Mouse (Mus musculus) hindbrain, embryonic 11.5 days (tissue): Measurements from ENCODE around the gene Elmod3. TPM values are rescaled to one million over a fixed set of nuclear protein-coding genes. Genes with fewer than 3 reads are reported as not detected.

Experiments used
- ATAC-seq: fragments of 200-750 bp; cut with Nextera tagmentation; 2 replicates; pipeline ENCODE4 v1.8.0; 2017; ENCODE audit warnings: mild to moderate bottlenecking, moderate TSS enrichment, moderate library complexity; ENCODE audit not compliant: low FRiP score
- DNase-seq: peaks from one replicate; pipeline ENCODE4 v3.0.0-alpha.2; 2015; ENCODE audit warnings: low spot score
- H3K27ac ChIP-seq: fragments of 300-500 bp; sonication (generic); 2 replicates; pipeline ENCODE4 v1.5.1; 2014; ENCODE audit warnings: mild to moderate bottlenecking, low read depth, low read length
- H3K27me3 ChIP-seq: fragments of 300-500 bp; sonication (generic); 2 replicates; pipeline ENCODE4 v1.6.1; 2014; ENCODE audit warnings: mild to moderate bottlenecking, low read length, moderate library complexity, mixed read lengths; ENCODE audit not compliant: control insufficient read depth, insufficient read depth
- H3K36me3 ChIP-seq: fragments of 300-500 bp; sonication (generic); 2 replicates; pipeline ENCODE4 v1.6.1; 2014; ENCODE audit warnings: mild to moderate bottlenecking, low read length, moderate library complexity, mixed read lengths; ENCODE audit not compliant: control insufficient read depth, insufficient read depth
- H3K4me1 ChIP-seq: fragments of 300-500 bp; sonication (generic); replicated peaks from 2 replicates; pipeline ENCODE4 v1.6.1; 2014; ENCODE audit warnings: low read length, mixed read lengths; ENCODE audit not compliant: control insufficient read depth, insufficient read depth
- H3K4me2 ChIP-seq: fragments of 300-500 bp; sonication (generic); replicated peaks from 2 replicates; pipeline ENCODE4 v1.6.1; 2014; ENCODE audit warnings: mild to moderate bottlenecking, low read depth, low read length
- H3K4me3 ChIP-seq: fragments of 300-500 bp; sonication (generic); 2 replicates; pipeline ENCODE4 v1.5.1; 2014; ENCODE audit warnings: low read depth, low read length
- H3K9ac ChIP-seq: fragments of 300-500 bp; sonication (generic); 2 replicates; pipeline ENCODE4 v1.6.1; 2014; ENCODE audit warnings: low read depth, low read length
- H3K9me3 ChIP-seq: fragments of 300-500 bp; sonication (generic); 2 replicates; pipeline ENCODE4 v1.6.1; 2016; ENCODE audit warnings: low read length; ENCODE audit not compliant: control insufficient read depth
- WGBS: fragments of 180-500 bp; shearing (Covaris S2); extraction: QIAGEN DNeasy Blood & Tissue Kit; methylation state at CpG from one replicate; pipeline ENCODE4 v1.1.7; 2014; 5-methylcytosine and 5-hydroxymethylcytosine counted together
- polyA plus RNA-seq: library from polyadenylated mRNA; unstranded; fragments of >200 nt; fragmentation: Nextera tagmentation; extraction: Ambion mirVana; gene quantifications from 2 replicates; pipeline ENCODE4 v1.2.1, GENCODE M21; 2014

Elmod3 gene
- polyA plus RNA-seq, 1 experiment from 2014 or later = 17.7 TPM

- Histone ChIP-seq H3K36me3 (no peaks in the 10 kb centered on the region), H3K27me3 (no peaks in the 10 kb centered on the region), H3K4me3 (no peak overlapping the region), H3K27ac (no peak overlapping the region), H3K9ac (no peak overlapping the region), H3K4me1 (no peaks in the 10 kb centered on the region), H3K9me3 (no peaks in the 10 kb centered on the region), H3K4me2 (no peak overlapping the region)
- DNase-seq (no peak), ATAC-seq (no peak)
- 91% methylated on average over 10 of the region's 10 CpGs for WGBS
These were observed 27.4 kb downstream of the Elmod3 start for GRCm38 (mm10) chr6:72570644-72571397.

GRCm38 (mm10) chr6:72568736-72569135 lies 29.5 kb downstream of the Elmod3 start:
- Histone ChIP-seq H3K36me3 (no peaks in the 10 kb centered on the region), H3K9me3 (no peaks in the 10 kb centered on the region), H3K27ac (no peak overlapping the region), H3K9ac (no peak overlapping the region), H3K4me3 (no peak overlapping the region), H3K4me1 (no peaks in the 10 kb centered on the region), H3K27me3 (no peaks in the 10 kb centered on the region), H3K4me2 (no peak overlapping the region)
- no peak for DNase-seq
- WGBS = 92% methylated on average over 10 of the region's 10 CpGs
- no peak for ATAC-seq

GRCm38 (mm10) chr6:72567508-72567907 lies 30.7 kb downstream of the Elmod3 start:
- Histone ChIP-seq H3K36me3 (no peaks in the 10 kb centered on the region), H3K27me3 (no peaks in the 10 kb centered on the region), H3K4me3 (no peak overlapping the region), H3K4me1 (no peaks in the 10 kb centered on the region), H3K27ac (no peak overlapping the region), H3K9me3 (no peaks in the 10 kb centered on the region), H3K9ac (no peak overlapping the region), H3K4me2 (no peak overlapping the region)
- WGBS = 88% methylated on average over 5 of the region's 5 CpGs
- ATAC-seq (no peak), DNase-seq (no peak)

- 0 out of 2 replicates have a peak overlapping the region, but pooled peaks have one; percentile 7 for H3K9ac ChIP-seq
- no peaks in the 10 kb centered on the region for H3K4me1 ChIP-seq
- H3K27ac ChIP-seq = no peak overlapping the region
- H3K27me3 ChIP-seq = no peaks in the 10 kb centered on the region
- 7% methylated on average over 4 of the region's 4 CpGs for WGBS
- DNase-seq (peak; percentile 89), ATAC-seq (peak; percentile 74)
- no peak overlapping the region for H3K4me3 ChIP-seq
- H3K9me3 ChIP-seq = no peaks in the 10 kb centered on the region
- H3K36me3 ChIP-seq = no peaks in the 10 kb centered on the region
- no peak overlapping the region for H3K4me2 ChIP-seq
These were observed 32.2 kb downstream of the Elmod3 start for GRCm38 (mm10) chr6:72566044-72566443.

- Histone ChIP-seq H3K4me1 (no peaks in the 10 kb centered on the region), H3K9me3 (no peaks in the 10 kb centered on the region), H3K4me3 (no peak overlapping the region), H3K27me3 (no peaks in the 10 kb centered on the region), H3K27ac (no peak overlapping the region), H3K4me2 (no peak overlapping the region), H3K36me3 (no peaks in the 10 kb centered on the region), H3K9ac (0 out of 2 replicates have a peak overlapping the region, but pooled peaks have one; percentile 7)
- WGBS = 71% methylated on average over 7 of the region's 7 CpGs
- DNase-seq (no peak), ATAC-seq (peak; percentile 28; the same call in 1 of the 2 replicates)
These were observed 32.7 kb downstream of the Elmod3 start for GRCm38 (mm10) chr6:72565506-72565905.

- H3K9ac ChIP-seq = no peak overlapping the region
- H3K36me3 ChIP-seq = no peaks in the 10 kb centered on the region
- no peak overlapping the region for H3K27ac ChIP-seq
- no peaks in the 10 kb centered on the region for H3K27me3 ChIP-seq
- ATAC-seq (no peak), DNase-seq (no peak)
- no peaks in the 10 kb centered on the region for H3K9me3 ChIP-seq
- no peaks in the 10 kb centered on the region for H3K4me1 ChIP-seq
- 70% methylated on average over 5 of the region's 5 CpGs for whole genome bisulfite sequencing
- H3K4me2 ChIP-seq = no peak overlapping the region
- no peak overlapping the region for H3K4me3 ChIP-seq
These were observed 35.3 kb downstream of the Elmod3 start for GRCm38 (mm10) chr6:72562894-72563293.

- Histone ChIP-seq H3K9me3 (no peaks in the 10 kb centered on the region), H3K36me3 (no peaks in the 10 kb centered on the region), H3K27me3 (no peaks in the 10 kb centered on the region), H3K4me1 (no peaks in the 10 kb centered on the region), H3K4me2 (no peak overlapping the region), H3K27ac (no peak overlapping the region), H3K4me3 (no peak overlapping the region), H3K9ac (no peak overlapping the region)
- no peak for DNase-seq
- WGBS = 60% methylated on average over 6 of the region's 6 CpGs
- ATAC-seq = no peak
These were observed 35.7 kb downstream of the Elmod3 start for GRCm38 (mm10) chr6:72562486-72562885.

- H3K27me3 ChIP-seq = no peaks in the 10 kb centered on the region
- DNase-seq = no peak
- no peaks in the 10 kb centered on the region for H3K4me1 ChIP-seq
- no peak overlapping the region for H3K4me3 ChIP-seq
- no peak overlapping the region for H3K27ac ChIP-seq
- H3K4me2 ChIP-seq = no peak overlapping the region
- H3K9ac ChIP-seq = no peak overlapping the region
- H3K9me3 ChIP-seq = no peaks in the 10 kb centered on the region
- no peaks in the 10 kb centered on the region for H3K36me3 ChIP-seq
- 81% methylated on average over 8 of the region's 8 CpGs for WGBS
- ATAC-seq = no peak
These were observed 37.4 kb downstream of the Elmod3 start for GRCm38 (mm10) chr6:72560801-72561200.

- DNase-seq = no peak
- Histone ChIP-seq H3K27me3 (no peaks in the 10 kb centered on the region), H3K27ac (peak overlapping the region; percentile 40), H3K36me3 (no peaks in the 10 kb centered on the region), H3K4me1 (no peaks in the 10 kb centered on the region), H3K4me2 (peak overlapping the region; percentile 57), H3K4me3 (peak overlapping the region; percentile 31), H3K9me3 (no peaks in the 10 kb centered on the region), H3K9ac (peak overlapping the region; percentile 55)
- WGBS = 20% methylated on average over 8 of the region's 8 CpGs
- ATAC-seq = 0 out of 2 replicates have a peak, but pooled peaks have one; percentile 52
These were observed 45.2 kb downstream of the Elmod3 start for GRCm38 (mm10) chr6:72553079-72553412.
